Mouse (Mus musculus): ENCODE measurements around the gene Rdh16.
"Not testable (repeated sequence)": the region's sequence is repeated elsewhere in the genome, so short reads cannot be mapped to it uniquely, and the experiment has no call there.

Gene Rdh16

GRCm38 (mm10) chr10:127834186-127834585, 33.2 kb downstream of the Rdh16 start:
- not testable (repeated sequence) for DNase-seq (ENCODE audit: low spot score)

DNA sequence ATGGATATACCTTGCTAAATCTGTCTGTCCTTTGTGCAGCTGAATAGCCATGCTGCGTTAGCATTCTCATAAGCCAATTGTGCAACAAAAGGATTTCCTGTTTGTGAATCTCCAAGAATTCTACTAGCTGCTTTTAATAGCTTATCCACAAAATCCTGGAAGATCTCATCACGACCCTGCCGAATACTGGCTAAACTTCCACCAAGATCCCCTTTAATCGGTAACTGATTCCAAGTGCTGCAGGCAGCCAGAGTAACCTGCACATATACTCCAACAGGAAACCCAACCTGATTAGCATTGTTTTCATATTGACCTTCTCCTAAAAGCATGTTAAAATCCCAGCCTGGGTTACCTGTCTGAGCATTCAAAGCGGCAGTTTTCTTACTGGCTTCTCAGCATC, 34.3 kb downstream of the Rdh16 start:
- no peak for DNase-seq (ENCODE audit: low spot score)

DNA sequence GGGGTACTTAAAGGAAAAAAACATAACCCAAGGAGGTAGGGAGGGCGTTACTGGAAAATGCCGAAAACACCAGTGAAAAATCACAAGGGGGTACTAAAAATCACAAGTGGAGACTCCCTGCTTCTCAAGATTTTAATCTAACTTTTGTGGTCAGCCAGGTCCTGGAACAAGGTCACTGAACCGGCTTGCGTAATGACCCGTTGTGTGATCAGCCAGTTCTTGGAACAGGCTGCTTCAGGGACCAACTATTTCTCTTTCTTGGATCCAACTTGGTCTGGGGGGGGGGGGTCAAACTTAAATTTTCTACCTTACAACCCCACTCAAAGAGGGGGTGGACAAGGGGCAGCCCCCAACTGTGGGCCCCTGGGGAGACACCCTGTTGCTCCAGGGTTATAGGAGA, 36.8 kb downstream of the Rdh16 start:
- not testable (repeated sequence) for DNase-seq (ENCODE audit: low spot score)

DNA sequence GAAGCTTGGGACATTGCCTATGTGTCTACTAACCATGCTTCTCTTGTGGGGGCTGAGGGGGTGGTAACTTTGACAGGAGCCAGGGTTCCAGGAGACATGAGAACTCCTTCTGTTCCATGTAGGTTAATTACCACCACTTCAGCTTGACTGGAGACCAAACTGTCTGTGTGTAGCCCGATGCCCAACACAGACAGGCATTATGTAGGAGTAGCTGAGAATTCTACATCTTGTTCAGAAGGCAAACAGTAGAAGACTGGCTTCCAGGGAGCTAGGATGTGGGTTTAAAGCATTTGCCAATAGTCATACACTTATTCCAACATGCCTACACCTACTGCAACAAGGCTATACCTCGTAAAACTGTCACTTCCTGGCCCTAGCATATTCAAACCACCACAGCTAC, 37.6 kb downstream of the Rdh16 start:
- no peak for DNase-seq (ENCODE audit: low spot score)

DNA sequence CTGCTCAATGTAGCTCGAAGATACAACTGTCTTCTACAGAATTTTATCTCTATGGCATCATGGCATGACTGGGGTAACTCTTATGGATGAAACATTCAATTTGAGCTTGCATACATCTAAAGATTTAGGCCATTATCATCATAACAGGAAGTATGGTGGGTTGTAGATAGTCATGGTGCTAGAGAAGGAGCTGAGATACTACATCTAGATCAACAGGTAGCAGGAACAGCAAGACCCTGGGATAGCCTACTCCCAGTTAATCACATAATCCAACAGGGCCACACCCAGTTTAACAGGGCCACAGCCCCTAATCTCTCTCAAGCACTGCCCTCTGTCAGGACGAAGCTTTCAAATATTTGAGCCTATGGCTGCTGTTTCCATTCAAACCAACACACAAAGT, 39.8 kb downstream of the Rdh16 start:
- DNase-seq (ENCODE audit: low spot score) = no peak

DNA sequence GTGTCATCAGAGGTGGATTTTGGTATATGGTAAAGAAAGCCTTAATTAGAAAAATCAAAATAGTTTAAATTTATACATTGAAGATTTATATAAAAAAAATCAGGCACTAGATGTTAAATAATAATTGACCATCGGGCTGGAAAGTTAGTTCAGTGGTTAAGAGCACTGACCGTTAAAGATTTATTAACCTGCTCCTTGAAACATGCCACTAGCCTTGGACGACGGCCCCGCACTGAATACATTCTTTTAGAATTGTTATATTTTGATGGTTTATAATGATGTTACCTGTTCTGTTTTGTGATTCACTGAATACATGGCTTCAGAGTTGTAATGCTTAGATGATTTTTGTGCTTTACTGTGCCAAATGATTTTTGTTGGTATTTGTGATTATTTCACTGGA, 45.0 kb downstream of the Rdh16 start:
- not testable (repeated sequence) for DNase-seq (ENCODE audit: low spot score)

- DNase-seq (ENCODE audit: low spot score) = no peak
Measured at GRCm38 (mm10) chr10:127848089-127848488, 47.1 kb downstream of the Rdh16 start.

GRCm38 (mm10) chr10:127849628-127850027, 48.7 kb downstream of the Rdh16 start, which contains the start of gene Rdh19:
TSS of gene Rdh19 (plus strand) at chr10:127849928.
- DNase-seq (ENCODE audit: low spot score) = no peak

DNA sequence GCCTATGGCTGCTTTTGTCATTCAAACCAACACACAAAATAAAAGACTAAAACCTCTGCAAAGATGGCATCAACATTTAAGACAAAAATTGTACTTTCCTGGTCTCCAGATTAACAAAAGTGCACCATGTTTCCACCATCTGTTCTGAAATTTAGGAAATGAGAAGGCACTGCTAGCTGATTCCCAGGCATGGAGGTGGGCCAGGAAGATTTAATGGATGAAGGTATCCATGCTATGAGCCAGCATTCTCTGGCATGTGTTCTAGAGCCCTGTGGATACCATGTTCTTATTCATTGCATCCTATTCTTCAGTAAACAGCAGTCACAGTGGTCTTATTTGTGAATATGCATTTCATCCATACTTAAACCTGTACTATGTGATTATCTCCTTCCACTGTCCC, 55.4 kb downstream of the Rdh16 start:
- DNase-seq (ENCODE audit: low spot score) = no peak

GRCm38 (mm10) chr10:127864931-127865330, 64.0 kb downstream of the Rdh16 start:
- DNase-seq (ENCODE audit: low spot score) = no peak

DNA sequence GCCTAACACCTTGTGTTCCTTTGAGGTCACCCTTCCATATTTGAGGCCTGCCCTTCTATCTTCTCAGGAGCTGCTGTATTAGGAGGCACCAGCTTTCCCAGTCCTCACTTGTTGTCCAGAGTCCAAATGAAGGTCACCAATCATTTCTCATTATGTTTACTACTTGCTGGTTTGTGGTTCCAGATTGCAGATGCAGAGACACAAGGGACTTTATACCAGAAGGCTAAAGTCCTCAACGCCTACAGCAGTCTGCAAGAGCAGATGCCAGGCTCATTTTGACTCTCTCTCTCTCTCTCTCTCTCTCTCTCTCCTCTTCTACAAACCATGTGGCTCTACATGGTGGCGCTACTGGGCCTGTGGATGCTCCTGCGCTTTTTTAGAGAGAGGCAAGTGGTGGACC, 65.3 kb downstream of the Rdh16 start, which contains the start of gene Rdh16f2:
Gene Rdh16f2 (plus strand): TSS at position 243 of the 400 bp plus-strand sequence.
- no peak for DNase-seq (ENCODE audit: low spot score)

- DNase-seq (ENCODE audit: low spot score) = peak; percentile 9
Measured at GRCm38 (mm10) chr10:127872484-127872883, 71.5 kb downstream of the Rdh16 start.

DNA sequence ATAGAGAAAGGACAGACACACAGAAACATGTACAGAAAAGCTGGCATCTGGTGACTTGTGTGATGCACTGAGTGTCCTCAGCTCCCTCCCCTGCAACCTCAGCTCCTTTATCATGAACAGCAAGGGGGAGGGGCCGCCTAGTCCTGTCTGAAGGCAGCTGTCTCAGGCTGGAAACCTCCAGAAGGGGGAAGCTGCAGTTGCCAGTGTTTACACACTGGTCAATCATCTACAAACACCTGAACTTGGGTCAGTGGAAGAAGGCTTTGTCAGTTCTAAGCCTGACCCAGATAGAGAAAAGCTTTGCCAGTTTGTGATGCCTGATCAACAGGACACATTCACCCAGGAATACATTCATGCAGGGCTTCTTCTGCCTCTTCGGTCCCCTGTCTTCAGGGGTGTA, 76.7 kb downstream of the Rdh16 start:
- DNase-seq (ENCODE audit: low spot score) = no peak

DNA sequence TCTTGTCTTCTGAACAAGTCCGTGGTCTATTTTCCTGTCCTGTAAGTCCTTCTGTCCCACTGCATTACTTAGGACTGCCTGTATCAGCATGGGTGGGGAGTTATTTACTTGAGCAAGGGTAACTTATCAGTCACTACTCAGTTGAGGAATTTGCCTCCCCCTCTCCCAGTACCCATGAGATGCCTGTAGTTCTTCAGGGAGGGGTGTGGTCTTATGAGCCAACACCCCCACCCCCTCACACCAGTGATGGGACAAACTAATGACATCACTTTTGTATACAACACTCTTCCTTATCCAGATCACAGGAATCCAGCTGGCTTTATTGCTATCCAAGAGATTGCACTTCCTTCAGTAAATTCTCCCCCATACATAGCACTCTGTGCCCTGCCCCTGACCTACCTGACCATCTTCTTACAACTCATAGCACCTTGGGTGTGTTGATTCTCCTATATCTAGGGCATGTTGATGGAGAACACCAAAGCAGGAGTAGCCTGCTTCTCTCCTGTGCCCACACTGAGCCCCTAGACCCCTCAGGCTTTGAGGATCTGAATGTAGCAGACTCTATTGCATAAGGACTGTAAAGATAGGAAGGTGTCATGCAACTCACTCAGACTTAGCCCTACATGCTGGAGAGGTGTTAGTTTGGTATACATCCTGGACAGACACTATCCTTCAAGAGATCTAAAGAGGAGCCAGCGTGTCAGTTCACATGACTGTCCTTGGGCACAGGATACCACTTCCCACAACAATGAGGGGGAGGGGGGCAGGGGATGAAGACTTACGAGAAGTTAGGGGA, 77.5 kb downstream of the Rdh16 start:
- no peak for DNase-seq (ENCODE audit: low spot score)

DNA sequence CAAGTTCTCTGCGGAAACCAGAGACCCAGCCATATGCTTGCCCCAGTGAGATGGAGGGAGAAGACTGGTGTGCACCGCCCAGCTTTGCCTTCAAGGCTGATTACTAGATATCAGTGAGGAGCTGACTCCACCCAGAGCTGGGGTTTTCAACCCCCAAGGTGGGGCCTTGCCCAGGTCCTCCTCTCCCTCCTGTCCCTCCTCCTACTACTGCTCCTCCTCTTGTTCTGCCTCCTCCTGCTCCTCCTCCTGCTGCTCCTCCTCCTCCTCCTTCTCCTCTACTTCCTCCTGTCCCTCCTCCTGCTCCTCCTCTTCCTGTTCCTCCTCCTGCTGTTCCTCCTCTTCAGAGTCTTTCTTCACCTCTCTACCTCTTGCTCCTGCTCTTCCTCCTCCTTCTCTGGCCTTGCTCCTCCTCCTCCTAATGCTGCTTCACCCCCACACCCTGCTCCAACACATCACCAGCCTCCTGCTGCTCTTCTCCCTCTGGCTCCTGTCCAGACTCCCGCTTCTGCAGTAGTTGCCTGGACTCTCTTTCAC, 78.3 kb downstream of the Rdh16 start:
- DNase-seq (ENCODE audit: low spot score) = no peak

- no peak for DNase-seq (ENCODE audit: low spot score)
Measured at GRCm38 (mm10) chr10:127881041-127881440, 80.1 kb downstream of the Rdh16 start.

GRCm38 (mm10) chr10:127886551-127886950, 85.6 kb downstream of the Rdh16 start:
- DNase-seq (ENCODE audit: low spot score) = no peak

GRCm38 (mm10) chr10:127886971-127887370, 86.0 kb downstream of the Rdh16 start:
- DNase-seq (ENCODE audit: low spot score) = no peak

- no peak for DNase-seq (ENCODE audit: low spot score)
Measured at GRCm38 (mm10) chr10:127888605-127889004, 87.7 kb downstream of the Rdh16 start, which contains the start of gene Rdh7. TSS of gene Rdh7 (minus strand) at chr10:127888817.

GRCm38 (mm10) chr10:127891481-127891880, 90.5 kb downstream of the Rdh16 start:
- DNase-seq (ENCODE audit: low spot score) = no peak

DNA sequence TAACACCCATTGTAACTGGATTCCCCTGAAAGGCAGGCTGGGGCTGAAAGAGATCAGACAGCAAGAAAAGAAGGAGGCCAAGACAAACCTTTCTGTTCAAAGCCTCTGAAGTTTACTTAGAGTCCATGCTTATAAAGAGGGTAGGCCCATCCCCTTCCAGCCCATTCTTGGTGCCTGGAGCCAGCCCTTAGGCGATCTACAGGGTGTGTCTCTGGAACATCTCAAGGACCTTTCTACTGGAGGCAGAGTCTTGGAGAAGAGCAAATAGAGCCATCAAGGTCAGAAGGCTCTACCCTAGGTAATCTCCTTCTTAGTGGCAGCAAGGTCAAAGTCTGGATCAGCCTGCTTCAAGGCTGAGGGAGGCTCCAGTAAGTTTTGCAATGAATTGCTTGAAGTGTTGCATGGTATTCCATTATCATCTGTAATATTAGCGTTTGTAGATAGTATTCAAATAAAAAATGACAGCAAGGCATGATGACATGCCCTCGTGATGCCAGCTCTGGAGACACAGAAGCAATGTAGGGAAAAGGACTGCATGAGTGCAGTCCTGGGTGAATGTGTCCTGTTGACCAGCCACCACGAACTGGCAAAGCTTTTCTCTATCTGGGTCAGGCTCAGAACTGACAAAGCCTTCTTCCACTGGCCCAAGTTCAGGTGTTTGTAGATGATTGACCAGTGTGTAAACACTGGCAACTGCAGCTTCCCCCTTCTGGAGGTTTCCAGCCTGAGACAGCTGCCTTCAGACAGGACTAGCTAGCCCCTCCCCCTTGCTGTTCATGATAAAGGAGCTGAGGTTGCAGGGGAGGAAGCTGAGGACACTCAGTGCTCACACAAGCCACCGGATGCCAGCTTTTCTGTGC, 92.4 kb downstream of the Rdh16 start:
- DNase-seq (ENCODE audit: low spot score) = not testable (repeated sequence)
